Mouse (Mus musculus): ENCODE results near the gene Wdr93. TPM values are rescaled to one million over a fixed set of nuclear protein-coding genes. Genes with fewer than 3 reads are reported as not detected.

The Wdr93 gene
- total RNA-seq (2021): under 1 TPM; 0.22 to 0.41 TPM
- long read RNA-seq, experiment 1, partial matches to known transcripts: 1 of 1 reads
- long read RNA-seq, experiment 1, other reads (novel, unspliced or antisense): 0 of 1 reads
- long read RNA-seq, experiment 2: 0 reads

- DNase-seq: peak; percentile 82 to 83
Observed at GRCm38 (mm10) chr7:79742659-79743536, at the start of gene Wdr93, which contains the start of gene Pex11a. Wdr93 (plus strand) TSS chr7:79743163. Pex11a (minus strand) TSS chr7:79743131.

GRCm38 (mm10) chr7:79696495-79696894 lies 46.5 kb upstream of the Wdr93 start:
- no peak for DNase-seq

GRCm38 (mm10) chr7:79702755-79703154 lies 40.2 kb upstream of the Wdr93 start:
- no peak for DNase-seq

- no peak for DNase-seq
Observed at GRCm38 (mm10) chr7:79705210-79705609, 37.8 kb upstream of the Wdr93 start.

- DNase-seq: no peak
Observed at GRCm38 (mm10) chr7:79710130-79710607, 32.8 kb upstream of the Wdr93 start.

DNA sequence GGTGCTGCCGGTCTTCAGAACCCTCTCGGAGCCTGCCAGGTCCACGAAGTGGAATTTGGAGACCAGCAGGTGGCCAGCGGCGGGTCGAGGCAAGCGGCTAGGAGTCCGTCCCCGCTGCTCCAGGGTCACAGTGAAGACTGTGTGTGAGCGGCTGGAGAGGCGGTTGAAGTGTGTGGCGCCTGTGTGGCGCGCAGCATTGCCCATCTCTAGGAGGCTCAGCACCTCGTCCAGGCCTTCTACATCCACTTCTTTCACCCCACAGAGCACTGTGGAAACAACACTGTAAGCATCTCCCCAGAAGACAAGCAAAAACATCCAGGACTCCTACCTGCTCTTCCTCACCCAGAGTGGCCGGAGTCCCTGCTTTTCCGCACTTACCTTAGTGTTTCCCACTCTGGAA lies 32.1 kb upstream of the Wdr93 start:
- no peak for DNase-seq

DNA sequence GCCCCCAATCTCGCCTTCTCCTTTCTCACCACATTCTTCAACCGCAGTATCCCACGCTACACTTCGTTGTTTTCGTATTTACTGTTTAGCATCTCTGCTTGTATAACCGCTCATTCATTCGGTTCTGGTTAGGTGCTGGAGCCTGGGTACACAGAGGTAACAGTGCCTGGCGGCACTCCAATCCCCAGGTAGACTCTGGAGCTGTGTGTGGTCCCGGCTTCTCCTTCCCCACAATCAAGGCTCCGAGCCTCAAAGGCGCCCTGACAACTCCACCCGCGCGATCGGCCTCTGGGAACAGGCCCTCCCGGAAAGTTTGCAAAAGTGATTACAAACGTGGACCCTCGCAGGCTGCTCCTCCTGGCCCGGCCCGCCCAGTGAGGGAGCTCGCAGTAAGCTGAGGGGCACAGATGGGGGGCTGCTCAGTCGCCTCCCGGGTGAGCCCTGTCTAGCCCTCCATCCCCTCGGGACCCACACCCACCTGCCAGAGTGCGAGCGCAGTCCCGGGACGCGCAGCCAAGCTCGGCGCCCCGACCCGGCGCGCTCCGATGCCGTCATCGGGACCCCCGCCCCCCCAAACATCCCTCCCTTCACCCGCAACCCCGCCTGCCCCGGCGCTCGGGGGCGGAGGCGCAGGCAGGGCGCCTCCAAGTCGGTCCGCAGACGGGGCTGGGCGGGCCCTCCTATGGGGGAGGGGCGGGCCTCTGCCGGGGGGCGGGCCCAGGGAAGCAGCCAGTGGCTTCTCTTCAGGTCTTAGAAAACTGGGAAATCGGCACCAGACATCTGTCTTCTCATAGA lies 27.6 kb upstream of the Wdr93 start, which contains the start of gene Kif7:
Gene Kif7 (minus strand): TSS at position 534 of the 795 bp plus-strand sequence.
- peak; percentile 84 to 88 for DNase-seq

DNA sequence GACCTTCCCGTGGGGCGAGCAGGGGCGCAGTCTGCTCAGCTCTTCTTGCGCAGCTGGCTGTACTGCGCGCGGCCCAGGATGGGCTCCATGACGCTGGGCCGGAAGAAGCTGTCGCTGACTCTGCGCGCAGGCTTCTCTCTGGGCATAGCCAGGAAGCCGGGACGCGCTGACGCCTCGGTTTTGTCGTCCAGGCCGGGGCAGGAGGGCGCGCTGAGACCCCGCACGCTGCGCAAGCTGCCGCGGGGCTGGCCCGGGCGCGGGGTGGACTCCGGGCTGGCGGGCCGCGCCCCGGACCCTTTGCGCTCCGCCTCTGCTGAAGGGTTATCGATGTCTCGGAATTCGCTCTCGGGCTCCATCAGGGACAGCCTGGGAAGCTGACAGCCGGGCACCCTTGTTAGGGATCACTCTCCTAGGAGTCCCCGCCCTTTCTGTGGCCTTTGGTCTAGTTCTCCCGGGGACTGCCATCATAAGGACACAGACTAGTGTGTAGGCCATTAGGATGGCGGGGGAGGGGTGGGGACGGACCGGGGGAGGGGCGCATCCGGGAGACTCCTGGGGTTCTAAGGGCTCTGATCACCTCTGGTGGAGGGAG lies 21.5 kb upstream of the Wdr93 start:
- peak; percentile 67 to 70 for DNase-seq

GRCm38 (mm10) chr7:79727091-79727490 lies 15.9 kb upstream of the Wdr93 start:
- peak; percentile 47 to 76 for DNase-seq

- DNase-seq: peak; percentile 67 to 78
Observed at GRCm38 (mm10) chr7:79728219-79728618, 14.7 kb upstream of the Wdr93 start.

GRCm38 (mm10) chr7:79729169-79729568 lies 13.8 kb upstream of the Wdr93 start:
- DNase-seq: peak; percentile 45 to 83

- DNase-seq: no peak
Observed at GRCm38 (mm10) chr7:79729743-79730370, 13.1 kb upstream of the Wdr93 start.

DNA sequence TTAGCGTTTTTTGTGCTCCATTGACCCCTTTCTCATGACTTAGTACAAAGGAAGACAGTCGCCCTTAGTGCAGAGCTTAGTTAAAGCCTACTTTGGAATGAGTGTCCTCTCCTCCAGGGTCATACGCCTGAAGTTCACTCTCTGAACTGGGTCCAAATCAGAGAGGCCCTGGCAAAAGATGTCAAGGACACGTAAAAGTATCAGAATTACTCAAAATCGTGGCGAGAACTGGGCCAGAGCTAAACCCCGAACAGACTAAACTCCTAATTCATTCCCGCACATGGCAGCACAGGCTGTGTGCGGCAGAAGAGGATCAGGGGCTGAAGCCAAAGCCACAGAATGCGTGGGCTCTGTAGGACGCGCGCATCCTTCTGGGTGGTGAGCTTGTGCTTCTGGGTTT lies 11.5 kb upstream of the Wdr93 start:
- DNase-seq: no peak

DNA sequence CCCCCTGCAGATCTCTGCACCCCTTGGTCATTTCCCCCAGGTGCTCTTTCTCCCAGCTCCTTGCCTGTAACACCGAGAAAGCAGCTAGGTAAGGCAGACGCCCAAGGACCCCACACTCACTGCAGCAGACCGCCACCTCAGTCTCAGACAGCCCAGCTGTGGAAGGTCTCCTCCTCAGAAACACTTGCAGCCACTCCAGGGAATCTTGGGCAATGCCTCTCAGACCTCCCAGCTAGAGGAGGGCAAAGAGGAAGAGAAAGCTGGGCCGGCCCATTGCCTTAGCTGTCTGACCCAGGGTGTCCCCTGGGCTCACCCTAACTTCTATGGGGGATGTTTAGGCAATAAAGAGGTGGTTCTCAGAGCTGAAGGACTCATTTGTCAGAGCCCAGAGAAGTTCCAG lies 10.3 kb upstream of the Wdr93 start, which contains the start of gene Plin1:
Gene Plin1 (minus strand): TSS at position 282 of the 400 bp plus-strand sequence.
- DNase-seq: no peak

DNA sequence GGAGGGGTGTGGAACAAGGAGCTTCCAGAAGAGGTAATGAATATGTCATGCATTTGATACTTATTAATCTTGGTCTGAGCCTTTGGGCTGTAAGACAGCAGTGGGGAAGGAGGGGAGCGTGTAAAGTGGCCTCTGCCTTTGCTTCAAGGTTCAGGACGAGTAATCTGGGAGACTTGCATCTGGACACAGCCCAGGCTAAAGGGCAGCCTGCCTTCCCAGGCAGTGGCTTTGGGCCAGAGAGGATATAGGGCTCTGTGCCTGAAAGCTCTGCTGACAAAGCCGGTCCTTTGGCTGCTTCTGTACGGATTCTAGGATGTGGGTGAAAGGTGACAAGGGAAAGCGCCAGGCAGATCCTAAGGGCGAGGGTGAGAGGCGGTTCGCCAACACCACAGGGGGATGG lies 8.4 kb upstream of the Wdr93 start:
- peak; percentile 76 to 86 for DNase-seq

GRCm38 (mm10) chr7:79736511-79736910 lies 6.5 kb upstream of the Wdr93 start:
- no peak for DNase-seq

DNA sequence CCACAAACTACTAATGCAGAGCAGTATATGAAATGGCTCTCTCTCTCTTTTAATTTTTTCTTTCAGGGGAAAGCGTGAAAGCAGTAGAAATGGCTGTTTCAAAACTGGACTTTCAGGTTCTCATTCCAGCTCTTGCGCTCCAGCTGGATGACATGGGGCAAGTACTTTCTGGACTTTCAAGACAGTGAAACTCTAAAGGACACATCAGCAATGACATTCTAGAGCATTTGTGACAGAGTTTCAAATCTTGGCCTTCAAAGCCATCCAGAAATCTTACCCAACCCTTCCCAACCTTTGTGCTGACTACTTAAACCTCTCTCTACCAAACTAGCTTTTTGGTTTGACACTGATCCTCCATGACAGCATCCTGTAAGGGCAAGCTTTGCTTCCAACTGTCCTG lies 4.0 kb upstream of the Wdr93 start:
- DNase-seq: no peak

DNA sequence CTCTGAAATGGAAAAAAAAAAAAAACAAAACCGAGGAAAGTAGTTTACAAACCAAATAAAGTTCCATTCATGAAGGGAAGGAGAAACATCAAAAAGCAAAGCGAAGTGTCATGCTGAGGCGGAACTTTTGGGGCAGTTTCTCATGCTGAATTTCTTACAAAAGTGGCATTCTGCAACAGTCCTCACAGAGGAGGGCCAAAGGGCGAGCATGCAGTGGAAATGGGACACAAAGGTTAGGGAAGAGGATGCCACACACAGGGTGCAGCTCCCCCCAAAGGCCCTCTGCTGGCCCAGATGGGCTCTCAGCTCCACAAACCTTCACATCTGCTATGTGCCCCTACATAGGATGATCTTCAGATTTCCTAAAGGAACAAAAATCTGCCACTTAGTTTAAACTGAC lies 2.7 kb upstream of the Wdr93 start:
- DNase-seq: no peak

DNA sequence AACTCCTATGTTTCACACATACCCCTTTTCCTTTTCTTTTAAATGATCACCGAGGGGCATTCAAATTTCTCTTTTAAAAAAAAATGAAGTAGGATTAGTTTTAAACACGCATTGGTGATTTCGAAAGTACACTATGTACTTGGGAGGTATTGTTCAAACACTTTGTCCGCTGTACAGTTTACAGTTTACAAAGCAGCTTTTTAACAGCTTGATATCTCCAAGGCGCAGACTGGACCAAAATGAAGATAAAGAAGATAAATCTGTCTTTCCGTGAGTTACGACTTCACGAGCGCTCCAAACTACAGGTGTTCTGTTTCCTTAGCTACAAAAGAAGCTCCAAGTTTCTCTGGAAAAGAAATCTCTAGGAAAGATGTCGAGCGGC lies 695 bp upstream of the Wdr93 start:
- DNase-seq: no peak

DNA sequence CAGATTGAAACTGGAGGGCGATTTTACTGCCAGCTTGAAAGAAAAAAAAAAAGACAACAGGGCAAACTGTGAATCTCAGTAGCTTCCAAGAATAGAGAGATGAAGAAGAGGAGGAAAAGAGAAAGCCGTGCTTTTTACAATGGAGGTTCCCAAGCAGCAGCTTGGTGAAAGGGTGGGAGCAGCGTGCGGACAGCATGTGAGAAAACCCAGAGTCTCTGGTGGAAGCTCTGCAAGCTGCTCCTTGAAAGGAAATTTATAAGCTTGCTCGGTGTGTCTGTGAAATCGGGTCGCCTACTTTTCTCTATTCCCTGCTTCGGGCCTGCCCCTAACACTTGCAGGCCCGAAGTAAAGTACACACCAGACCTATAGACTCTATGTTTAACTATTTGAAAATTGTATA lies 1.1 kb downstream of the Wdr93 start:
- DNase-seq: no peak

DNA sequence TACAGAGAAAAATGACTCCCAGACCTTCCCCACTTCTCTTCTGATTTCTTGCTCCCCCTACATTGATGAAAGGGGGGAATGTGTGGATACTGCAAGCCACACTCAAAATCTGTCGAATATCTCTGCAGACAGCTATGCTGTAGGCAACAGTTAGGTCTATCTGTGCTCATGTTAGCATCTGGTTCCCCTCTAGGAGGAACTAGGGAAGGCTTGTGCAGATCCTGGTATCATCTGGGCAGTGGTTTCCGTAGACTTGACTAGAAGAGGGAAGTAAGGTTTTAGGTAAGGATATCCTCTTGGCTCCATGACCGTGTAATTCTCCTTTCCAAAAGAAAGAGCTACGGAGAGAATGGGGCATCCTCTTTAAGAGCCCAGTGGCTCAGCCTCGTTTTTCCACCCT lies 1.6 kb downstream of the Wdr93 start:
- no peak for DNase-seq

- DNase-seq: peak in 1 of 2 experiments; percentile 21
Observed at GRCm38 (mm10) chr7:79747659-79748058, 4.7 kb downstream of the Wdr93 start.
